Mouse (Mus musculus) liver, postnatal 0 days (tissue): Measurements from ENCODE around the gene Gmip.

Experiments used
- CTCF ChIP-seq: sonication (generic); IDR thresholded peaks from 2 replicates; pipeline ENCODE4 v1.5.1; 2016; ENCODE audit warnings: antibody characterized with exemption, low read depth
- EP300 ChIP-seq: IDR thresholded peaks from 2 replicates; pipeline ENCODE4 v1.6.1; 2016; ENCODE audit warnings: antibody characterized with exemption, low read depth, mild to moderate bottlenecking

DNA sequence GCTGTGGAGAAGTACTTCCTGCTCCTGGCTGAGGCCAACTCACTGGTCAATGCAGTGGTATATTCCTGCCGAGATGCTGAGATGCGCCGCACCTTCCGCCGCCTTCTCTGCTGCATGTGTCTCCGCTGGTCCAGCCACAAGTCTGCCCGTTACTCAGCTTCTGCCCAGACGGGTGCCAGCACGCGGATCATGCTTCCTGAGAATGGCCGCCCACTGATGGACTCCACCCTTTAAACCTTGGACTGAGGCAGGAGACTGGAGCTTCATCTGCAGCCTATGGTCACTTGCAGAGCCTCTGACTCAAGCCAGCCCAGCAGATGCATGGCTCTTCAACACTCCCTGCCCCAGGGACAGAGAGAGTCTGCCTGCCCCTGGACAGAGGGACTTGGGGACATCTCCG, 17.9 kb downstream of the Gmip start:
- TF ChIP-seq CTCF (no peak), EP300 (no peak)
